Mouse (Mus musculus): Measurements from ENCODE around the gene a.

Gene a

GRCm38 (mm10) chr2:155090909-155091742 lies 299.9 kb downstream of the a start:
- CTCF ChIA-PET: no interaction called here

DNA sequence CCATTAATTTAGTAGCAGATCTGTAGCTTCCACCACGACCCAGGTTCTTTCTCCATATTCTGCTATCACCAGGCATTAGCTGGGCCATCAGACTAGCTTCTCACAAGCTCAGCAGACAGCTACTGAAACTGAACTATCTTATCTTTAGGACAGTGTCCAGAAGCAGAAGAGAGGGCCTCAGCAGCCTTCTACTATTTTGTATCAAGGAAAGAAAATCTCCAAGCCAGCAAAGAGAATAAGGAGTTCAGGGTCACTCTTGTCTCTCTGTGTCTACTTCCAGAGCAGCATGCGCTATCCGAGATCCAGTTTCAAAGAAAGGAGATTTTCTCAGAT lies 300.5 kb downstream of the a start:
- CTCF ChIA-PET: no interaction called here

GRCm38 (mm10) chr2:155093418-155093817 lies 302.2 kb downstream of the a start:
- CTCF ChIA-PET: interaction anchor here (0.6 to 0.7 kb wide), 3 partner anchors 65 to 1956 kb away, joined by 3 to 17 read pairs (median 8); no protein-coding TSS in a partner anchor

- CTCF ChIA-PET: no interaction called here
Observed at GRCm38 (mm10) chr2:155098720-155099380, 307.6 kb downstream of the a start.

GRCm38 (mm10) chr2:155099421-155099820 lies 308.2 kb downstream of the a start:
- CTCF ChIA-PET: interaction anchor here (0.5 kb wide), 1 partner anchor 1874 kb away, joined by 4 read pairs; no protein-coding TSS in a partner anchor

DNA sequence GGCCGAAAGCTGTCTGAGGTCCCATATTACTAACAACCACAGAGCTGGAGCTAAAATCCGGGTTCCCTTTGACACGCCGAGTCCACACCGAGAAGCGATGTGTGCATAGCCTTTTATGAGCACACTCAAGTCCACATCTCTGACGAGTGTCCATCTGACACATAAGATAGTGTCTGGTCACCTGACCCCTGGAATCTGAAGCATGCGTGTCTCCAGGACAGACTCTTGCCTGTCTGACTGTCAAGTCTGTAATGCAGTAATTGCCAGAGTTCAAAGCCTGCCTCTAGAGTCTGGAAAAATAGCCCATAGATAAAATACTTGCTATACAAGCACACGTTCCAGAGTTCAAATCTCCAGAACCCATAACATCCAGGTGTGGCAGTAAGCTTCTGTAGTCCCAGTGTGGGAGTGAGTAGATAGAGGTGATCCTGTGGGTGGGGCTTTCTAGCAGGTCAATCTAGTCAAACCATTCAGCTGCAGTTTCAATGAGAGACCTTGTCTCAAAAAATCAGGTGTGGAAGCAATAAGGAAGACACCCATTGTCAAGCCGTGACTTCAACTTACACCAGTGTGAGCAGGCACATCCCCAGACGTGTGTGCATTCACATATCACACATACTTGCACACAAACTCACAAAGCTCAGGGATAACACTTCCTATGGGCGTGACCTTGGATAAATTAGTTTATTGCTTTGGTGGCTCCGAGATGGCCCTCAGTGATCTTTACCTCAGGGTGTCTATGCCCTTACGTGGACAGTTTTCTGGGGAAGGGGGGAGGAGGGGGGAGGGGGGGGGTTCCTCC lies 309.0 kb downstream of the a start:
- CTCF ChIA-PET: no interaction called here
